Mouse (Mus musculus) testis, adult 2 months (tissue): Measurements from ENCODE around the gene Fbxl16.

Experiments used
- CTCF ChIP-seq: fragments of 200-500 bp; IDR thresholded peaks from 2 replicates; pipeline ENCODE4 v1.5.1; 2012; ENCODE audit warnings: low read depth, mild to moderate bottlenecking, inconsistent platforms, low read length, moderate library complexity; ENCODE audit not compliant: control insufficient read depth, insufficient read depth, insufficient replicate concordance
- POLR2A ChIP-seq: fragments of 200-500 bp; IDR thresholded peaks from 2 replicates; pipeline ENCODE4 v1.6.1; 2012; ENCODE audit warnings: low read depth, mild to moderate bottlenecking, inconsistent platforms, low read length, moderate library complexity; ENCODE audit not compliant: control insufficient read depth

DNA sequence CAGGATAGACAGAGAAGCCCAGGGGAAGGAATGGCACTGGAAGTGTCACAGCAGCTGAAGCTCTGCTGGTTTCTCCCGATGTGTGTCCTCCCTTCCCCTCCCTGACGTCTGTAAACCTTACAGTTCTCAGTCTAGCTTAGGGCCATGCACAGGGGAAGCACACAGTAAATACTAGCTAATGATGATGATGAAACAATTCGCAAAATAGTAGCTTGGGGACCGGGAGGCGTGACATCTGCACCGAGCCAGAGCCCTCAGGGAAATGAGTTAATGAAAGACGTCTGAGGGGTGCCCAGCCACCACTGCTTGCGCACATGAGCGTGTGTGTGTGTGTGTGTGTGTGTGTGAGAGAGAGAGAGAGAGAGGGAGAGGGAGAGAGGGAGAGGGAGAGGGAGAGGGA lies 39.6 kb upstream of the Fbxl16 start:
- TF ChIP-seq CTCF (no peak), POLR2A (no peak)
